Mouse (Mus musculus) E14TG2a.4 (cell line): ENCODE results near the gene Syt6.
"Not testable (repeated sequence)": the region's sequence is repeated elsewhere in the genome, so short reads cannot be mapped to it uniquely, and the experiment has no call there.

ENCODE experiments used
- CTCF ChIP-seq: conservative IDR thresholded peaks from 2 replicates; pipeline ENCODE4 v1.5.1; 2014; ENCODE audit warnings: low read length
- NANOG ChIP-seq: IDR thresholded peaks from 2 replicates; pipeline ENCODE4 v1.6.1; 2014; ENCODE audit warnings: borderline replicate concordance, low read length, mixed read lengths
- POU5F1 ChIP-seq: IDR thresholded peaks from 2 replicates; pipeline ENCODE4 v1.6.1; 2014; ENCODE audit warnings: low read length, borderline replicate concordance

DNA sequence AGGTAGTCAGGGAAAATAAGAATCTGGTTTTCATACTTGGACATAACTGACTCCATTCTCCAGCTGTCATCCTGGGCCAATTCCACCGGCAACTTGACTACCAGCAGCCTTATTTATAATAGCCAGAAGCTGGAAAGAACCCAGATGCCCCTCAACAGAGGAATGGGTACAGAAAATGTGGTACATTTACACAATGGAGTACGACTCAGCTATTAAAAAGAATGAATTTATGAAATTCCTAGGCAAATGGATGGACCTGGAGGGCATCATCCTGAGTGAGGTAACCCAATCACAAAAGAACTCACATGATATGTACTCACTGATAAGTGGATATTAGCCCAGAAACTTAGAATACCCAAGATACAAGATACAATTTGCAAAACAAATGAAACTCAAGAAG is 70.9 kb downstream of the Syt6 start, which contains the start of gene Atg4a-ps:
- TF ChIP-seq CTCF, POU5F1, NANOG: not testable (repeated sequence)
